Mouse (Mus musculus) neural tube, embryonic 12.5 days (tissue): ENCODE measurements around the gene Hivep3. TPM values are rescaled to one million over a fixed set of nuclear protein-coding genes. Genes with fewer than 3 reads are reported as not detected.

Experiments
- ATAC-seq: fragments of 200-750 bp; cut with Nextera tagmentation; 2 replicates; pipeline ENCODE4 v1.8.0; 2017; ENCODE audit warnings: low read depth, mild to moderate bottlenecking, moderate TSS enrichment, moderate library complexity; ENCODE audit not compliant: low FRiP score
- H3K27ac ChIP-seq: fragments of 300-500 bp; sonication (generic); 2 replicates; pipeline ENCODE4 v1.5.1; 2016
- H3K27me3 ChIP-seq: fragments of 300-500 bp; sonication (generic); replicated peaks from 2 replicates; pipeline ENCODE4 v1.6.1; 2016; ENCODE audit warnings: mild to moderate bottlenecking
- H3K36me3 ChIP-seq: fragments of 300-500 bp; sonication (generic); 2 replicates; pipeline ENCODE4 v1.6.1; 2016; ENCODE audit warnings: mild to moderate bottlenecking
- H3K4me1 ChIP-seq: fragments of 300-500 bp; sonication (generic); 2 replicates; pipeline ENCODE4 v1.6.1; 2016
- H3K4me2 ChIP-seq: fragments of 300-500 bp; sonication (generic); replicated peaks from 2 replicates; pipeline ENCODE4 v1.6.1; 2016; ENCODE audit warnings: mild to moderate bottlenecking
- H3K4me3 ChIP-seq: fragments of 300-500 bp; sonication (generic); 2 replicates; pipeline ENCODE4 v1.5.1; 2016
- H3K9ac ChIP-seq: fragments of 300-500 bp; sonication (generic); 2 replicates; pipeline ENCODE4 v1.6.1; 2016; ENCODE audit warnings: mild to moderate bottlenecking
- H3K9me3 ChIP-seq: fragments of 300-500 bp; sonication (generic); 2 replicates; pipeline ENCODE4 v1.6.1; 2016; ENCODE audit warnings: mild to moderate bottlenecking
- WGBS: fragments of 180-500 bp; shearing (Covaris S2); methylation state at CpG from one replicate; pipeline ENCODE4 v1.1.7; 2016; 5-methylcytosine and 5-hydroxymethylcytosine counted together
- polyA plus RNA-seq: library from polyadenylated mRNA; unstranded; fragments of >200 nt; fragmentation: Nextera tagmentation; extraction: Ambion mirVana; gene quantifications from 2 replicates; pipeline ENCODE4 v1.2.1, GENCODE M21; 2016

Hivep3 gene
- polyA plus RNA-seq, 1 experiment from 2014 or later, result 11.9 TPM

- H3K9ac ChIP-seq, result no peak overlapping the region
- no peaks in the 10 kb centered on the region for H3K9me3 ChIP-seq
- ATAC-seq, result no peak
- H3K4me3 ChIP-seq, result no peak overlapping the region
- 91% methylated on average over 1 of the region's 1 CpGs for WGBS
- H3K27me3 ChIP-seq, result peaks cover 52% of the 10 kb centered on the region
- peaks cover 7% of the 10 kb centered on the region; the same call in 1 of the 2 replicates for H3K4me1 ChIP-seq
- H3K36me3 ChIP-seq, result no peaks in the 10 kb centered on the region
- no peak overlapping the region for H3K4me2 ChIP-seq
- no peak overlapping the region for H3K27ac ChIP-seq
Measured at GRCm38 (mm10) chr4:120029937-120030336, 296.4 kb downstream of the Hivep3 start.

- ATAC-seq, result peak; percentile 51
- Histone ChIP-seq H3K9ac (peak overlapping the region; percentile 62), H3K4me2 (peak overlapping the region; percentile 92), H3K36me3 (no peaks in the 10 kb centered on the region), H3K27me3 (peaks cover 59% of the 10 kb centered on the region), H3K9me3 (no peaks in the 10 kb centered on the region), H3K27ac (no peak overlapping the region), H3K4me1 (peaks cover 7% of the 10 kb centered on the region; the same call in 1 of the 2 replicates), H3K4me3 (peak overlapping the region; percentile 51)
- under 1% methylated on average over 64 of the region's 70 CpGs for WGBS
Measured at GRCm38 (mm10) chr4:120032320-120032983, 298.9 kb downstream of the Hivep3 start.

- H3K4me1 ChIP-seq, result peaks cover 7% of the 10 kb centered on the region; the same call in 1 of the 2 replicates
- H3K4me3 ChIP-seq, result peak overlapping the region; percentile 51
- no peaks in the 10 kb centered on the region for H3K9me3 ChIP-seq
- H3K27ac ChIP-seq, result no peak overlapping the region
- no peaks in the 10 kb centered on the region for H3K36me3 ChIP-seq
- peak overlapping the region; percentile 92 for H3K4me2 ChIP-seq
- peaks cover 57% of the 10 kb centered on the region for H3K27me3 ChIP-seq
- ATAC-seq, result peak; percentile 18; the same call in 1 of the 2 replicates
- under 1% methylated on average over 38 of the region's 38 CpGs for WGBS
- H3K9ac ChIP-seq, result peak overlapping the region; percentile 62
Measured at GRCm38 (mm10) chr4:120032984-120033355, 299.4 kb downstream of the Hivep3 start.

GRCm38 (mm10) chr4:120036294-120036693 lies 302.7 kb downstream of the Hivep3 start:
- peaks cover 41% of the 10 kb centered on the region for H3K27me3 ChIP-seq

GRCm38 (mm10) chr4:120037007-120037406 lies 303.4 kb downstream of the Hivep3 start:
- Histone ChIP-seq H3K4me2 (no peak overlapping the region), H3K9me3 (no peaks in the 10 kb centered on the region), H3K4me3 (no peak overlapping the region), H3K27ac (no peak overlapping the region), H3K27me3 (peaks cover 33% of the 10 kb centered on the region), H3K9ac (no peak overlapping the region), H3K4me1 (peaks cover 6% of the 10 kb centered on the region; the same call in 1 of the 2 replicates), H3K36me3 (no peaks in the 10 kb centered on the region)
- ATAC-seq, result no peak
- 50% methylated on average over 7 of the region's 7 CpGs for WGBS

More at GRCm38 (mm10) chr4:120036294-120036693, 302.7 kb downstream of the Hivep3 start:
- no peaks in the 10 kb centered on the region for H3K9me3 ChIP-seq
- ATAC-seq, result no peak
- H3K27ac ChIP-seq, result no peak overlapping the region
- no peak overlapping the region for H3K4me3 ChIP-seq
- no peak overlapping the region for H3K4me2 ChIP-seq
- no peak overlapping the region for H3K9ac ChIP-seq
- peaks cover 7% of the 10 kb centered on the region; the same call in 1 of the 2 replicates for H3K4me1 ChIP-seq
- 86% methylated on average over 4 of the region's 4 CpGs for WGBS
- no peaks in the 10 kb centered on the region for H3K36me3 ChIP-seq

- Histone ChIP-seq H3K36me3 (no peaks in the 10 kb centered on the region), H3K4me1 (no peaks in the 10 kb centered on the region), H3K27ac (no peak overlapping the region), H3K9ac (no peak overlapping the region), H3K4me2 (no peak overlapping the region), H3K4me3 (no peak overlapping the region), H3K9me3 (no peaks in the 10 kb centered on the region), H3K27me3 (no peaks in the 10 kb centered on the region)
- WGBS, result 83% methylated on average over 2 of the region's 2 CpGs
- no peak for ATAC-seq
Measured at GRCm38 (mm10) chr4:120041520-120041919, 307.9 kb downstream of the Hivep3 start.

GRCm38 (mm10) chr4:120042480-120042879 lies 308.9 kb downstream of the Hivep3 start:
- Histone ChIP-seq H3K4me2 (no peak overlapping the region), H3K9me3 (no peaks in the 10 kb centered on the region), H3K4me3 (no peak overlapping the region), H3K27me3 (no peaks in the 10 kb centered on the region), H3K36me3 (no peaks in the 10 kb centered on the region), H3K27ac (no peak overlapping the region), H3K4me1 (no peaks in the 10 kb centered on the region), H3K9ac (no peak overlapping the region)
- WGBS, result 90% methylated on average over 7 of the region's 7 CpGs
- ATAC-seq, result no peak

- no peaks in the 10 kb centered on the region for H3K36me3 ChIP-seq
- no peak overlapping the region for H3K27ac ChIP-seq
- no peak for ATAC-seq
- 89% methylated on average over 5 of the region's 5 CpGs for WGBS
- no peaks in the 10 kb centered on the region for H3K9me3 ChIP-seq
- no peak overlapping the region for H3K4me3 ChIP-seq
- no peak overlapping the region for H3K9ac ChIP-seq
- H3K4me1 ChIP-seq, result no peaks in the 10 kb centered on the region
- no peak overlapping the region for H3K4me2 ChIP-seq
- H3K27me3 ChIP-seq, result no peaks in the 10 kb centered on the region
Measured at GRCm38 (mm10) chr4:120044612-120045011, 311.0 kb downstream of the Hivep3 start.

- no peak overlapping the region for H3K4me2 ChIP-seq
- WGBS, result 73% methylated on average over 5 of the region's 5 CpGs
- no peak overlapping the region for H3K4me3 ChIP-seq
- no peaks in the 10 kb centered on the region for H3K9me3 ChIP-seq
- no peak overlapping the region for H3K27ac ChIP-seq
- no peaks in the 10 kb centered on the region for H3K27me3 ChIP-seq
- H3K36me3 ChIP-seq, result no peaks in the 10 kb centered on the region
- no peak overlapping the region for H3K9ac ChIP-seq
- ATAC-seq, result no peak
- no peaks in the 10 kb centered on the region for H3K4me1 ChIP-seq
Measured at GRCm38 (mm10) chr4:120045131-120045537, 311.6 kb downstream of the Hivep3 start.

GRCm38 (mm10) chr4:120045871-120046270 lies 312.3 kb downstream of the Hivep3 start:
- 86% methylated on average over 7 of the region's 7 CpGs for WGBS
- Histone ChIP-seq H3K27ac (no peak overlapping the region), H3K9me3 (no peaks in the 10 kb centered on the region), H3K4me1 (no peaks in the 10 kb centered on the region), H3K36me3 (no peaks in the 10 kb centered on the region), H3K4me2 (no peak overlapping the region), H3K27me3 (no peaks in the 10 kb centered on the region), H3K9ac (no peak overlapping the region), H3K4me3 (no peak overlapping the region)
- no peak for ATAC-seq

- no peaks in the 10 kb centered on the region for H3K9me3 ChIP-seq
- ATAC-seq, result no peak
- no peak overlapping the region for H3K4me3 ChIP-seq
- H3K4me2 ChIP-seq, result no peak overlapping the region
- H3K27ac ChIP-seq, result no peak overlapping the region
- no peak overlapping the region for H3K9ac ChIP-seq
- WGBS, result 34% methylated on average over 4 of the region's 4 CpGs
- no peaks in the 10 kb centered on the region for H3K36me3 ChIP-seq
- no peaks in the 10 kb centered on the region for H3K27me3 ChIP-seq
- H3K4me1 ChIP-seq, result no peaks in the 10 kb centered on the region
Measured at GRCm38 (mm10) chr4:120047060-120047459, 313.5 kb downstream of the Hivep3 start.

GRCm38 (mm10) chr4:120048274-120048673 lies 314.7 kb downstream of the Hivep3 start:
- no peaks in the 10 kb centered on the region for H3K4me1 ChIP-seq
- H3K4me3 ChIP-seq, result no peak overlapping the region
- no peaks in the 10 kb centered on the region for H3K9me3 ChIP-seq
- no peak overlapping the region for H3K27ac ChIP-seq
- H3K36me3 ChIP-seq, result no peaks in the 10 kb centered on the region
- H3K27me3 ChIP-seq, result no peaks in the 10 kb centered on the region
- no peak for ATAC-seq
- no peak overlapping the region for H3K4me2 ChIP-seq
- H3K9ac ChIP-seq, result no peak overlapping the region
- 75% methylated on average over 4 of the region's 4 CpGs for WGBS

- 87% methylated on average over 3 of the region's 3 CpGs for WGBS
- ATAC-seq, result no peak
- H3K27ac ChIP-seq, result no peak overlapping the region
- no peaks in the 10 kb centered on the region for H3K9me3 ChIP-seq
- no peak overlapping the region for H3K4me3 ChIP-seq
- H3K9ac ChIP-seq, result no peak overlapping the region
- no peaks in the 10 kb centered on the region for H3K27me3 ChIP-seq
- no peaks in the 10 kb centered on the region for H3K36me3 ChIP-seq
- H3K4me2 ChIP-seq, result no peak overlapping the region
- H3K4me1 ChIP-seq, result no peaks in the 10 kb centered on the region
Measured at GRCm38 (mm10) chr4:120049857-120050256, 316.3 kb downstream of the Hivep3 start.
